In the genomic region with DNA sequence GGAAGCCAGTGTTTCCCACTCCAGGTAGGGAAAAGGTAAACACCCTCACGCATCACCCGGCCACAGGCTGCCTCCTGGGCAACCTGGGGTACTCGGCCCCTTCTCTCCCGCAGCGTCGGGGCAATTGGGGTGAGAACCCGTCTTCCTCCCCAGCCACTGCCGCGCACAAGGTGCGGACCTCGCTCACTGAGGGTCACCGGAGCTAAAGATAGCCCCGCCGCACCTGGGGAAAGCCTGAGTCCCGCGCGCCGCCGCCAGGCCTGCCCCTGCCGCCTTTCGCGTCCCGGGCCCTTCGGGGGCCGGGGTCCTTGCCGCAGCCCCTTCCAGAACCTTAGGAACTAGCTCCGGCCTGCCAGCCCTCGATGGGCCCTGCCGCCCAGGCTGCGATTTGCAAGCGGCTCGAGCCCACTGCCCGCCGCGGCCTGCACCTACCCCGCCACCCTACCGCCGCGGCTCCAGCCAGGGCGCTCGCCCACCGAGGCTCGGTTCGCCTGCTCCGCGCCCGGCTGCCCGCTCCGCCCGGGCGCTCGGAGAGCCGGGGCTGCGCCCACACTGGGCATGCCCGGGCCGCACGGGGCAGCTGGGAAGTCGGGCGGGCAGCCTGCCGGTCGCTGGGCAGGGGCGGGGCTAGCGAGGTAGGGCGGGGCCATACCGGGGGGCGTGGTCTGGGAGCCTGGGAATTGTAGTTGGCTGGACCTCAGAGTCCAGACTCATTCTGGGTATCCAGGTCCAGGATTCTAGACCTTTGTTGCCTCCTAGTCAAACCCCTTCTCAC, we compare ENCODE assay signal across 8 mouse cellular contexts. TPM values are rescaled to one million over a fixed set of nuclear protein-coding genes. Genes with fewer than 3 reads are reported as not detected.
DNase-seq lines count a peak whose midpoint lies in the region; ATAC-seq and TF ChIP-seq lines count a peak whose summit lies in the region.

A gene (minus strand): TSS at position 613 of the 775 bp plus-strand sequence.

- in situ Hi-C loops in Patski (cut with MboI; ENCODE audit: low pct_unique_long_range_greater_than_20kb) = no loop called here

- POLR2A ChIA-PET in Patski (lab: Charles Lee) = interaction anchor here (1.6 kb wide), 1 partner anchor 17 kb away, joined by 4 read pairs; no protein-coding TSS in a partner anchor

- H3K4me1 ChIP-seq in hindbrain, embryonic 12.5 days = peaks cover 11% of the 10 kb centered on the region

- peak within 1 kb of the TSS; percentile 94 for H3K4me3 ChIP-seq in hindbrain, embryonic 12.5 days

- no peaks in the 10 kb centered on the region for H3K9me3 ChIP-seq in hindbrain, embryonic 12.5 days (replicated peaks)

- CTCF ChIA-PET in Patski (lab: Charles Lee) = no interaction called here

- ATAC-seq in Patski = peak; percentile 98
- peak; percentile 99 for ATAC-seq in hindbrain, embryonic 12.5 days (ENCODE audit: low FRiP score)

- peak within 1 kb of the TSS; percentile 92 for H3K9ac ChIP-seq in hindbrain, embryonic 12.5 days

- H3K27ac ChIP-seq in hindbrain, embryonic 12.5 days = peak within 1 kb of the TSS; percentile 81

- under 1% methylated on average over 66 of the region's 66 CpGs for WGBS in hindbrain, embryonic 12.5 days

- no peak for TF ChIP-seq CTCF in Patski (IDR thresholded peaks at IDR 0.05)

- DNase-seq in Patski (ENCODE audit: low read depth, low spot score) = peak; percentile 22
- peak; percentile 99 for DNase-seq in cerebellum, postnatal 14 days
- DNase-seq in frontal cortex, postnatal 14 days (ENCODE audit: low spot score in 2 of 2) = peak; percentile 72 to 90
- peak; percentile 88 to 93 for DNase-seq in layer of hippocampus, postnatal 14 days (ENCODE audit: low spot score in 2 of 2)
- peak; percentile 96 for DNase-seq in lung, postnatal 10 days
- peak; percentile 97 for DNase-seq in ovary, postnatal 14 days (ENCODE audit: low spot score)
- peak; percentile 55 to 69 for DNase-seq in thymus, postnatal 10 days (ENCODE audit: low spot score in 2 of 2)

- H3K4me2 ChIP-seq in hindbrain, embryonic 12.5 days (replicated peaks) = peak within 1 kb of the TSS; percentile 87

- H3K36me3 ChIP-seq in hindbrain, embryonic 12.5 days = peaks cover 6% of the 10 kb centered on the region

- peaks cover 8% of the 10 kb centered on the region for H3K27me3 ChIP-seq in Patski
- H3K27me3 ChIP-seq in hindbrain, embryonic 12.5 days = no peaks in the 10 kb centered on the region

RNA-seq across cellular contexts. Expression of the gene that starts here (rescaled TPM):
- polyA plus RNA-seq in Patski (2021) = 88.3 TPM
- 119 TPM in 2 replicates for polyA plus RNA-seq in hindbrain, embryonic 12.5 days (2016; fragmentation: Nextera tagmentation; extraction: Ambion mirVana)
- 100 to 1,000 TPM; 109 to 115 TPM for total RNA-seq in layer of hippocampus, postnatal 14 days (2021)

Comparison
In these comparisons a context has a peak if more than half of its experiments do, and no peak if none do; other contexts are left out.
1. Peak in every context shown above with its lines: DNase-seq, ATAC-seq, H3K4me3 ChIP-seq and H3K27ac ChIP-seq.
2. DNase-seq: peak in every context shown above with its lines; median percentile 99 in cerebellum, postnatal 14 days; 97 in ovary, postnatal 14 days; 96 in lung, postnatal 10 days; 90 in layer of hippocampus, postnatal 14 days; 81 in frontal cortex, postnatal 14 days; 62 in thymus, postnatal 10 days; 22 in Patski.